Mouse (Mus musculus) kidney, embryonic 14.5 days (tissue): ENCODE data around the gene Pde4b. TPM values are rescaled to one million over a fixed set of nuclear protein-coding genes. Genes with fewer than 3 reads are reported as not detected.
"Not testable (repeated sequence)": the region's sequence is repeated elsewhere in the genome, so short reads cannot be mapped to it uniquely, and the experiment has no call there.

Experiments used
- ATAC-seq: fragments of 200-750 bp; cut with Nextera tagmentation; 2 replicates; pipeline ENCODE4 v1.8.0; 2017; ENCODE audit warnings: moderate number of reproducible peaks, mild to moderate bottlenecking, moderate TSS enrichment, moderate library complexity; ENCODE audit not compliant: low FRiP score, low TSS enrichment
- H3K27ac ChIP-seq: fragments of 300-500 bp; sonication (generic); 2 replicates; pipeline ENCODE4 v1.5.1; 2014; ENCODE audit warnings: low read depth, mild to moderate bottlenecking, low read length, moderate library complexity, mixed read lengths
- H3K27me3 ChIP-seq: fragments of 300-500 bp; sonication (generic); 2 replicates; pipeline ENCODE4 v1.6.1; 2014; ENCODE audit warnings: mild to moderate bottlenecking, low read length; ENCODE audit not compliant: control insufficient read depth, insufficient read depth
- H3K36me3 ChIP-seq: fragments of 300-500 bp; sonication (generic); 2 replicates; pipeline ENCODE4 v1.6.1; 2014; ENCODE audit warnings: low read length, mixed read lengths; ENCODE audit not compliant: control insufficient read depth, insufficient read depth
- H3K4me1 ChIP-seq: fragments of 300-500 bp; sonication (generic); 2 replicates; pipeline ENCODE4 v1.6.1; 2014; ENCODE audit warnings: low read length, mixed read lengths; ENCODE audit not compliant: control insufficient read depth, insufficient read depth
- H3K4me2 ChIP-seq: fragments of 300-500 bp; sonication (generic); replicated peaks from 2 replicates; pipeline ENCODE4 v1.6.1; 2014; ENCODE audit warnings: low read depth, mild to moderate bottlenecking, low read length
- H3K4me3 ChIP-seq: fragments of 300-500 bp; sonication (generic); 2 replicates; pipeline ENCODE4 v1.5.1; 2014; ENCODE audit warnings: mild to moderate bottlenecking, low read length
- H3K9ac ChIP-seq: fragments of 300-500 bp; sonication (generic); 2 replicates; pipeline ENCODE4 v1.6.1; 2014; ENCODE audit warnings: low read depth, mild to moderate bottlenecking, low read length, moderate library complexity
- H3K9me3 ChIP-seq: fragments of 300-500 bp; sonication (generic); 2 replicates; pipeline ENCODE4 v1.6.1; 2016; ENCODE audit warnings: low read length; ENCODE audit not compliant: control insufficient read depth
- WGBS: fragments of 180-500 bp; shearing (Covaris S2); extraction: QIAGEN DNeasy Blood & Tissue Kit; methylation state at CpG from one replicate; pipeline ENCODE4 v1.1.7; 2014; 5-methylcytosine and 5-hydroxymethylcytosine counted together
- polyA plus RNA-seq: library from polyadenylated mRNA; unstranded; fragments of >200 nt; fragmentation: Nextera tagmentation; extraction: Ambion mirVana; gene quantifications from 2 replicates; pipeline ENCODE4 v1.2.1, GENCODE M21; 2014

The Pde4b gene
- polyA plus RNA-seq = 7.3 and 10.4 TPM in 2 replicates

- Histone ChIP-seq H3K4me1 (no peaks in the 10 kb centered on the region), H3K27ac (no peak within 1 kb of the TSS), H3K27me3 (peaks cover 25% of the 10 kb centered on the region), H3K4me3 (peak within 1 kb of the TSS; percentile 55), H3K9ac (peak within 1 kb of the TSS; percentile 40; the same call in 1 of the 2 replicates), H3K9me3 (no peaks in the 10 kb centered on the region), H3K4me2 (peak within 1 kb of the TSS; percentile 95), H3K36me3 (no peaks in the 10 kb centered on the region)
- ATAC-seq = peak; percentile 46; the same call in 1 of the 2 replicates
- WGBS = 9% methylated on average over 11 of the region's 11 CpGs
Observed at GRCm38 (mm10) chr4:102087091-102087565, at the start of gene Pde4b. TSS of gene Pde4b (plus strand) at chr4:102087543.

GRCm38 (mm10) chr4:102040190-102040589, 47.2 kb upstream of the Pde4b start:
- H3K27me3 ChIP-seq = no peaks in the 10 kb centered on the region
- H3K27ac ChIP-seq = no peak overlapping the region
- no peak overlapping the region for H3K9ac ChIP-seq
- no peak overlapping the region for H3K4me3 ChIP-seq
- no peaks in the 10 kb centered on the region for H3K9me3 ChIP-seq
- H3K36me3 ChIP-seq = no peaks in the 10 kb centered on the region
- H3K4me2 ChIP-seq = no peak overlapping the region
- 92% methylated on average over 3 of the region's 3 CpGs for WGBS
- no peaks in the 10 kb centered on the region for H3K4me1 ChIP-seq
- no peak for ATAC-seq

GRCm38 (mm10) chr4:102045183-102046140, 41.9 kb upstream of the Pde4b start:
- H3K4me2 ChIP-seq = no peak overlapping the region
- H3K27me3 ChIP-seq = no peaks in the 10 kb centered on the region
- no peak overlapping the region for H3K4me3 ChIP-seq
- no peaks in the 10 kb centered on the region for H3K36me3 ChIP-seq
- 73% methylated on average over 6 of the region's 6 CpGs for WGBS
- no peak overlapping the region for H3K9ac ChIP-seq
- ATAC-seq = no peak
- no peaks in the 10 kb centered on the region for H3K4me1 ChIP-seq
- no peaks in the 10 kb centered on the region for H3K9me3 ChIP-seq
- H3K27ac ChIP-seq = no peak overlapping the region

GRCm38 (mm10) chr4:102049368-102049767, 38.0 kb upstream of the Pde4b start:
- not testable (repeated sequence) for H3K9me3 ChIP-seq, H3K27ac ChIP-seq, H3K27me3 ChIP-seq, H3K36me3 ChIP-seq, H3K9ac ChIP-seq, H3K4me1 ChIP-seq, H3K4me3 ChIP-seq, H3K4me2 ChIP-seq
- WGBS = 95% methylated on average over 14 of the region's 14 CpGs
- peak; percentile 73; the same call in 1 of the 2 replicates for ATAC-seq

- Histone ChIP-seq H3K4me3 (no peak overlapping the region), H3K36me3 (no peaks in the 10 kb centered on the region), H3K4me2 (no peak overlapping the region), H3K27ac (no peak overlapping the region), H3K4me1 (no peaks in the 10 kb centered on the region), H3K9ac (no peak overlapping the region), H3K27me3 (no peaks in the 10 kb centered on the region), H3K9me3 (no peaks in the 10 kb centered on the region)
- no peak for ATAC-seq
- 71% methylated on average over 2 of the region's 2 CpGs for WGBS
Observed at GRCm38 (mm10) chr4:102061322-102061721, 26.0 kb upstream of the Pde4b start.

- Histone ChIP-seq H3K27me3 (no peaks in the 10 kb centered on the region), H3K9me3 (no peaks in the 10 kb centered on the region), H3K4me1 (no peaks in the 10 kb centered on the region), H3K4me3 (no peak overlapping the region), H3K4me2 (no peak overlapping the region), H3K36me3 (no peaks in the 10 kb centered on the region), H3K27ac (no peak overlapping the region), H3K9ac (no peak overlapping the region)
- ATAC-seq = no peak
- WGBS = 91% methylated on average over 2 of the region's 2 CpGs
Observed at GRCm38 (mm10) chr4:102069314-102069713, 18.0 kb upstream of the Pde4b start.

GRCm38 (mm10) chr4:102086336-102086735, 1.0 kb upstream of the Pde4b start:
- H3K36me3 ChIP-seq = no peaks in the 10 kb centered on the region
- H3K4me3 ChIP-seq = no peak overlapping the region
- H3K27me3 ChIP-seq = peaks cover 25% of the 10 kb centered on the region
- no peak overlapping the region for H3K27ac ChIP-seq
- no peaks in the 10 kb centered on the region for H3K9me3 ChIP-seq
- no peak overlapping the region for H3K4me2 ChIP-seq
- WGBS = 67% methylated on average over 4 of the region's 4 CpGs
- no peaks in the 10 kb centered on the region for H3K4me1 ChIP-seq
- no peak for ATAC-seq
- no peak overlapping the region for H3K9ac ChIP-seq

GRCm38 (mm10) chr4:102087566-102088234, 357 bp downstream of the Pde4b start:
- Histone ChIP-seq H3K4me3 (peak overlapping the region; percentile 55), H3K27me3 (peaks cover 25% of the 10 kb centered on the region), H3K27ac (no peak overlapping the region), H3K9ac (peak overlapping the region; percentile 40; the same call in 1 of the 2 replicates), H3K4me2 (peak overlapping the region; percentile 95), H3K9me3 (no peaks in the 10 kb centered on the region), H3K36me3 (no peaks in the 10 kb centered on the region), H3K4me1 (no peaks in the 10 kb centered on the region)
- ATAC-seq = peak; percentile 81
- WGBS = under 1% methylated on average over 64 of the region's 64 CpGs
